Mouse (Mus musculus): Measurements from ENCODE around the gene Vash1. TPM values are rescaled to one million over a fixed set of nuclear protein-coding genes. Genes with fewer than 3 reads are reported as not detected.

Gene Vash1
- total and polyA plus RNA-seq, 3 experiments = 6.4 to 14.8 (median 10.0) TPM

- H3K27me3 ChIP-seq (ENCODE audit: control insufficient read depth, insufficient read depth, low read length) = no peaks in the 10 kb centered on the region
- H3K4me1 ChIP-seq (ENCODE audit: control insufficient read depth, insufficient read depth, low read length) = peaks cover 21% of the 10 kb centered on the region
- intact Hi-C loops (cut with DNase I) = no loop called here
- no peaks in the 10 kb centered on the region for H3K36me3 ChIP-seq (ENCODE audit: control insufficient read depth, insufficient read depth, low read length)
- 0 out of 2 replicates have a peak, but pooled peaks have one; percentile 12 for TF ChIP-seq POLR2A (IDR thresholded peaks at IDR 0.05; ENCODE audit: insufficient read depth, low read depth, low read length)
- no peak for TF ChIP-seq EP300 (IDR thresholded peaks at IDR 0.05; ENCODE audit: insufficient read depth, low read depth, low read length)
- H3K9ac ChIP-seq (ENCODE audit: low read depth, low read length) = peak overlapping the region; percentile 21
- DNase-seq = peak; percentile 32 to 41
- H3K79me2 ChIP-seq (replicated peaks; ENCODE audit: control insufficient read depth, insufficient read depth, low read length) = no peaks in the 10 kb centered on the region
- 38% methylated on average over 12 of the region's 12 CpGs for WGBS
- peak overlapping the region; percentile 49 for H3K27ac ChIP-seq
- no peak overlapping the region for H3K4me3 ChIP-seq
Measured at GRCm38 (mm10) chr12:86690700-86691485, 12.4 kb downstream of the Vash1 start.

- intact Hi-C loops (cut with DNase I) = no loop called here
- WGBS = 48% methylated on average over 5 of the region's 5 CpGs
- TF ChIP-seq POLR2A (IDR thresholded peaks at IDR 0.05; ENCODE audit: insufficient read depth, low read depth, low read length) (no peak), CTCF (IDR thresholded peaks at IDR 0.05) (no peak), EP300 (IDR thresholded peaks at IDR 0.05; ENCODE audit: insufficient read depth, low read depth, low read length) (no peak)
- no peaks in the 10 kb centered on the region for H3K79me2 ChIP-seq (replicated peaks; ENCODE audit: control insufficient read depth, insufficient read depth, low read length)
- H3K27ac ChIP-seq = peak overlapping the region; percentile 6; the same call in 1 of the 2 replicates
- H3K4me3 ChIP-seq = no peak overlapping the region
- H3K27me3 ChIP-seq (ENCODE audit: control insufficient read depth, insufficient read depth, low read length) = no peaks in the 10 kb centered on the region
- no peak overlapping the region for H3K9ac ChIP-seq (ENCODE audit: low read depth, low read length)
- peak; percentile 64 to 66 for DNase-seq
- no peaks in the 10 kb centered on the region for H3K36me3 ChIP-seq (ENCODE audit: control insufficient read depth, insufficient read depth, low read length)
- peaks cover 14% of the 10 kb centered on the region for H3K4me1 ChIP-seq (ENCODE audit: control insufficient read depth, insufficient read depth, low read length)
Measured at GRCm38 (mm10) chr12:86692471-86693356, 14.2 kb downstream of the Vash1 start.

- no peak for DNase-seq
- Histone ChIP-seq H3K27ac (no peak overlapping the region), H3K79me2 (replicated peaks; ENCODE audit: control insufficient read depth, insufficient read depth, low read length) (no peaks in the 10 kb centered on the region), H3K36me3 (ENCODE audit: control insufficient read depth, insufficient read depth, low read length) (no peaks in the 10 kb centered on the region), H3K9ac (ENCODE audit: low read depth, low read length) (no peak overlapping the region), H3K27me3 (ENCODE audit: control insufficient read depth, insufficient read depth, low read length) (no peaks in the 10 kb centered on the region), H3K4me3 (no peak overlapping the region), H3K4me1 (ENCODE audit: control insufficient read depth, insufficient read depth, low read length) (peaks cover 13% of the 10 kb centered on the region)
- no peak for TF ChIP-seq EP300 (IDR thresholded peaks at IDR 0.05; ENCODE audit: insufficient read depth, low read depth, low read length)
- no peak for TF ChIP-seq POLR2A (IDR thresholded peaks at IDR 0.05; ENCODE audit: insufficient read depth, low read depth, low read length)
- no peak for TF ChIP-seq CTCF (IDR thresholded peaks at IDR 0.05)
- intact Hi-C loops (cut with DNase I) = no loop called here
Measured at GRCm38 (mm10) chr12:86693389-86693788, 14.9 kb downstream of the Vash1 start.

GRCm38 (mm10) chr12:86694441-86694840, 15.9 kb downstream of the Vash1 start:
- no peaks in the 10 kb centered on the region for H3K27me3 ChIP-seq (ENCODE audit: control insufficient read depth, insufficient read depth, low read length)
- intact Hi-C loops (cut with DNase I) = no loop called here
- no peaks in the 10 kb centered on the region for H3K79me2 ChIP-seq (replicated peaks; ENCODE audit: control insufficient read depth, insufficient read depth, low read length)
- WGBS = 94% methylated on average over 1 of the region's 1 CpGs
- H3K4me3 ChIP-seq = no peak overlapping the region
- TF ChIP-seq CTCF (IDR thresholded peaks at IDR 0.05) (no peak), POLR2A (IDR thresholded peaks at IDR 0.05; ENCODE audit: insufficient read depth, low read depth, low read length) (no peak), EP300 (IDR thresholded peaks at IDR 0.05; ENCODE audit: insufficient read depth, low read depth, low read length) (no peak)
- H3K36me3 ChIP-seq (ENCODE audit: control insufficient read depth, insufficient read depth, low read length) = no peaks in the 10 kb centered on the region
- DNase-seq = no peak
- H3K9ac ChIP-seq (ENCODE audit: low read depth, low read length) = no peak overlapping the region
- H3K4me1 ChIP-seq (ENCODE audit: control insufficient read depth, insufficient read depth, low read length) = peaks cover 12% of the 10 kb centered on the region
- H3K27ac ChIP-seq = no peak overlapping the region

GRCm38 (mm10) chr12:86697996-86698395, 19.5 kb downstream of the Vash1 start:
- intact Hi-C loops (cut with DNase I) = no loop called here
- H3K4me3 ChIP-seq = no peak overlapping the region
- WGBS = 73% methylated on average over 2 of the region's 2 CpGs
- no peaks in the 10 kb centered on the region for H3K4me1 ChIP-seq (ENCODE audit: control insufficient read depth, insufficient read depth, low read length)
- H3K79me2 ChIP-seq (replicated peaks; ENCODE audit: control insufficient read depth, insufficient read depth, low read length) = no peaks in the 10 kb centered on the region
- no peaks in the 10 kb centered on the region for H3K36me3 ChIP-seq (ENCODE audit: control insufficient read depth, insufficient read depth, low read length)
- DNase-seq = no peak
- no peak for TF ChIP-seq EP300 (IDR thresholded peaks at IDR 0.05; ENCODE audit: insufficient read depth, low read depth, low read length)
- no peak for TF ChIP-seq POLR2A (IDR thresholded peaks at IDR 0.05; ENCODE audit: insufficient read depth, low read depth, low read length)
- TF ChIP-seq CTCF (IDR thresholded peaks at IDR 0.05) = no peak
- H3K27me3 ChIP-seq (ENCODE audit: control insufficient read depth, insufficient read depth, low read length) = no peaks in the 10 kb centered on the region
- H3K27ac ChIP-seq = no peak overlapping the region
- no peak overlapping the region for H3K9ac ChIP-seq (ENCODE audit: low read depth, low read length)
